Mouse (Mus musculus) brown adipose tissue, adult 24 weeks (tissue): ENCODE data around the gene Wdr19. TPM values are rescaled to one million over a fixed set of nuclear protein-coding genes. Genes with fewer than 3 reads are reported as not detected.
"Not testable (repeated sequence)": the region's sequence is repeated elsewhere in the genome, so short reads cannot be mapped to it uniquely, and the experiment has no call there.

Source experiments
- H3K27ac ChIP-seq: fragments of 200-500 bp; replicated peaks from 2 replicates; pipeline ENCODE4 v1.5.1; 2012; ENCODE audit warnings: low read depth, mild to moderate bottlenecking, low read length
- H3K4me1 ChIP-seq: fragments of 200-500 bp; 2 replicates; pipeline ENCODE4 v1.6.1; 2012; ENCODE audit warnings: low read length, mixed read lengths; ENCODE audit not compliant: control insufficient read depth, insufficient read depth, insufficient read length
- H3K4me3 ChIP-seq: fragments of 200-500 bp; 2 replicates; pipeline ENCODE4 v1.5.1; 2012; ENCODE audit warnings: low read depth, mild to moderate bottlenecking, low read length, moderate library complexity; ENCODE audit not compliant: insufficient read depth
- polyA plus RNA-seq: library from polyadenylated mRNA; stranded (reverse); fragments of >200 nt; gene quantifications from 2 replicates; pipeline ENCODE4 v1.2.4, GENCODE M21; 2012; ENCODE audit not compliant: missing spikeins, insufficient read depth, insufficient read length

The Wdr19 gene
- polyA plus RNA-seq, 1 experiment, result 2.2 TPM

DNA sequence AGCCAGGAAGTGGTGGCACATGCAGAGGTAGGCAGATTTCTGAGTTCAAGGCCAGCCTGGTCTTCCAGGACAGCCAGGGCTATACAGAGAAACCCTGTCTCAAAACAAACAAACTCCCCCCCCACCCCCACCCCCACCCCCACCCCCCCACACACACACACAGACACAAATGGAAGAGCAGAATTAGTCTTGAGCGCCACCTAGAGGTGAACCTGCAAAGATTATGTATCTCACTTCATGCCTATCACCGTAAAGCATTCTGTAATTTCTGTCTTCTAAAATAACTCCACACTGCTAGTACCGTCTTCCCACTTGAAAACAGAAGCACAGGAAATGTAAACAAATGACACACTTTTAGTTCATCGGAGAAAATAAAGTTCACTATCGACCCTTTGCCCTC lies 43.2 kb downstream of the Wdr19 start:
- Histone ChIP-seq H3K4me3 (no peak overlapping the region), H3K27ac (no peak overlapping the region), H3K4me1 (no peaks in the 10 kb centered on the region)

- Histone ChIP-seq H3K27ac (no peak overlapping the region), H3K4me1 (no peaks in the 10 kb centered on the region), H3K4me3 (no peak overlapping the region)
Observed at GRCm38 (mm10) chr5:65247296-65247695, 47.8 kb downstream of the Wdr19 start.

DNA sequence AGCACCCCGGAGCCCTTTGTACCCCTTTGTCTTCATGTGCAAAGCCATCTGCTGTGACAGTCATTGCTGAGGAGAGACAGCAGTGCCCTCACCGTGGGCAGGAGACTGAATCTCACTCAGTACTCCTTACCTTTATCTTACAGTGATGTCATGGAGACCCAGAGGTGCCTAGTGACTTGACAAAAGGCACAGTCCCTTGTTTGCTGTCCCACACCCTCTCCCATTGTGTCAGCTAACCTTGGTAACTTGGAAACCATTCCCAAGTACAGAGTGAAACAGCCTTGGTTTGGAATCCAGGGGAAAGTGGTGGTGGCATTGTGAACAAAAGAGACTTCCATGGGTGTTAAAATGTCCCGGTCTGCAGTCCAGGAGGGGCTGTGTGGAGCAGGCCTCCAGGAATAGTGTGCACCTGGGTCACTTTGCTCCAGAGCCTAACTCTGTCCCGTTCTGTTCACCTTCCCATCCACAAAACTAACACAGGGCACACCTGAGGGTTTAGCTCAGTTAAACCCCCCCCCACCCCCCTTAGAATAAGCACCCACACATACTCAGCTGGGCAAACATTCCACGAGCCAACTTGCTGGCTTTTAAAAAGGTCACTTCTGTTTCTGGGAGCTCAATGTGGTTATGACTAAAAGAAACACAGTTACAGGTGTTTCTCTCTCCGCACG lies 50.8 kb downstream of the Wdr19 start:
- Histone ChIP-seq H3K27ac (no peak overlapping the region), H3K4me1 (no peaks in the 10 kb centered on the region), H3K4me3 (no peak overlapping the region)

DNA sequence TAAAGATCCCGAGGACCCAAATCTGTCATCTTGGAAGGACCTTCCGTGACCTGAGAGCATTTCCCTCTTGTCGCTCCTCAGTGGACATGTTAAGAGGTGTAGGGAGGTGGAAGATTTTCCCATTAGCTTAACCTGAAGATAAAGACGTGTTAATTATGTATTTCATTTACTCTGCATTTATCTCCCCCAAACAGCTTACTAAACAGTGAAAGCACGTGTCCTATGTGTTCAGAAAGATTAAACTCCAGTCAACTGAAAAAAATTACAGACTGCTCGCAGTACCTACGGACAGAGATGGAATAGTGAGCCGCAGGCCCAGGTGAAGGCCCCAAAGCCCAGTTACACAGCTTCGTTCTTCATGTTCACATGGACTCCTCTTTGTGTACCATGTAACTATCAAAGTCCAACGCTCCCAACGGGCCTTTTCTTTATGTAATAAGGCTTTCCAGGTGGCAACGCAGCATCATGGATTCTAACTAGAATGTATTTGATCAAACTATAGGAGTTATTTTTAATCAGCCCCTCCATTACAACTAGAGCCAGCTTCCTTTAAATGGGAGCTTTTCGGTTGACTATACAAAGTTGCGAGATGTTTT lies 58.5 kb downstream of the Wdr19 start:
- no peak overlapping the region for H3K27ac ChIP-seq
- H3K4me1 ChIP-seq, result no peaks in the 10 kb centered on the region
- H3K4me3 ChIP-seq, result no peak overlapping the region

GRCm38 (mm10) chr5:65273966-65274365 lies 74.5 kb downstream of the Wdr19 start:
- Histone ChIP-seq H3K27ac (no peak overlapping the region), H3K4me1 (peaks cover 2% of the 10 kb centered on the region), H3K4me3 (no peak overlapping the region)

- peaks cover 2% of the 10 kb centered on the region for H3K4me1 ChIP-seq
- 0 out of 2 replicates have a peak overlapping the region, but pooled peaks have one; percentile 4 for H3K27ac ChIP-seq
- H3K4me3 ChIP-seq, result no peak overlapping the region
Observed at GRCm38 (mm10) chr5:65279133-65279651, 79.7 kb downstream of the Wdr19 start.

DNA sequence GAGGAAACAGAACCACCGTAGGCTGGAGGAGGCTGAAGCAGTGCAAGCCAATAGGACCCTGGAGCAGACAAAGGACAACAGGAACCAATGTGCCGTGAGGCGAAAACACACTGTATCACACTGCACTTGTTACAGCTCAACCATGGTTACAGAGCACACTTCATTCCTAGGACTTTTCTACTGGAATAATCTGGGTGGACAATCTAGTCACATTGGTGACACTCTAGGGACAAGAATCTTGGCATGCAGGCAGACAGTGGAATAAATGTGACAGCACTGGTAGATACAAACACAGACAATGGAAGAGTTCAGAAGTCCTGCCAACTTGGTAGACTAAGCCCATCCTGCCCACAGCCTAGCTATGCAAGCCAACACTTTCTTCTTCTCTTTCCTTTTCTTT lies 81.7 kb downstream of the Wdr19 start:
- H3K4me1 ChIP-seq, result peaks cover 2% of the 10 kb centered on the region
- no peak overlapping the region for H3K4me3 ChIP-seq
- no peak overlapping the region for H3K27ac ChIP-seq

DNA sequence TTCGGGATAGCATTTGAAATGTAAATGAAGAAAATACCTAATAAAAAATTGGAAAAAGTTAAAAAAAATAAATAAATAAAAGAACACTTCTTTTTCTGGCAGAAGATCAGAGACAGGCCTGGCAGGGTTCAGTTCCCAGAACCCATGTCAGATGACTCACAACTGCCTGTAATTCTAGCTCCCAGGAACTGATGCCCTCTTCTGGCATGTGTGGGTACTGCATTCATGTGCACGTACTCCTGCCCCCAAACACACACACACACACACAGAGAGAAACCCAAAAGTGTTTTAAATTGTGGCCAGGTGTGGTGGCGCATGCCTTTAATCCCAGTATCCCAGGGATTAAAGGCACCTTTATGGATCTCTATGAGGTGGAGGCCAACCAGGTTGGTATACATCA lies 84.7 kb downstream of the Wdr19 start:
- Histone ChIP-seq H3K4me3 (no peak overlapping the region), H3K27ac (no peak overlapping the region), H3K4me1 (no peaks in the 10 kb centered on the region)

GRCm38 (mm10) chr5:65287751-65288701 lies 88.5 kb downstream of the Wdr19 start:
- no peak overlapping the region for H3K27ac ChIP-seq
- H3K4me1 ChIP-seq, result no peaks in the 10 kb centered on the region
- no peak overlapping the region for H3K4me3 ChIP-seq

DNA sequence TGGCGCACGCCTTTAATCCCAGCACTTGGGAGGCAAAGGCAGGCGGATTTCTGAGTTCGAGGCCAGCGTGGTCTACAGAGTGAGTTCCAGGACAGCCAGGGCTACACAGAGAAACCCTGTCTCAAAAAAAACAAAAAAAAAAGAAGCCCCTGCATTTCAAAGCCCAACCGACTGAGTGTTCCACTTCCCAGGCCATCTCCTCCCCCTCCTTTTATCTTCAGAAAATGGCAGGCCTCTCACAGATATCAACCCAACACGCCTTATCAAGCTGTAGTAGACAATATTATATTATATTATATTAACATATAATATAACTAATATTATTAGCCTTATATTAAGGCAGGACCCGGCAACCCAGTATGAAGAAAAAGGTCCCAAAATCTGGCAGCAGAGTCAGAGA lies 89.5 kb downstream of the Wdr19 start:
- H3K4me3 ChIP-seq, H3K4me1 ChIP-seq, H3K27ac ChIP-seq: not testable (repeated sequence)

- Histone ChIP-seq H3K4me3 (no peak overlapping the region), H3K27ac (no peak overlapping the region), H3K4me1 (no peaks in the 10 kb centered on the region)
Observed at GRCm38 (mm10) chr5:65293627-65294026, 94.1 kb downstream of the Wdr19 start.

DNA sequence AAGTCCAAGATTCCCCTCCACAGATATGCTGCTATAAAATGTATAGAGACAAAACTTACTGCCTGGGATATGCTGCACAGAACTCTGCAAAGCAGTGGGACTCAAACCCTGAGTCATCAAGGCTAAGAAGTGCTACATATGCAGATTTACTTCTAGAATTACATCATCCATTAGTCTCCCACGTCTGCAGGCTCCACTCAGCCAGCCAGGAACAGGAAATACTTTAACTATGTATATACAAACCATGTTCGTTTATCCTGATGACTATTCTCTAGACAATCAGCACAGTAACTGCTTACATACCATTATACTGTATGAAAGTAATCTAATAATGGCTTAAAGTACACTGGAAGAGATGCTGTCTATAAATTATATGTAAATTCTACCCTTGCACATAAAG lies 94.8 kb downstream of the Wdr19 start:
- Histone ChIP-seq H3K27ac (no peak overlapping the region), H3K4me3 (no peak overlapping the region), H3K4me1 (no peaks in the 10 kb centered on the region)

GRCm38 (mm10) chr5:65298167-65298950 lies 98.9 kb downstream of the Wdr19 start:
- no peaks in the 10 kb centered on the region for H3K4me1 ChIP-seq
- no peak overlapping the region for H3K4me3 ChIP-seq
- no peak overlapping the region for H3K27ac ChIP-seq

GRCm38 (mm10) chr5:65299623-65300022 lies 100.1 kb downstream of the Wdr19 start:
- not testable (repeated sequence) for H3K27ac ChIP-seq, H3K4me3 ChIP-seq, H3K4me1 ChIP-seq

GRCm38 (mm10) chr5:65300121-65300520 lies 100.6 kb downstream of the Wdr19 start:
- no peak overlapping the region for H3K4me3 ChIP-seq
- no peaks in the 10 kb centered on the region for H3K4me1 ChIP-seq
- H3K27ac ChIP-seq, result no peak overlapping the region
